Mouse (Mus musculus) ovary, postnatal 10 days (tissue): ENCODE data around the gene Zpld1.

Experiments used
- DNase-seq: peaks from one replicate; pipeline ENCODE4 v3.0.0; 2022; ENCODE audit warnings: low spot score

The Zpld1 gene

GRCm38 (mm10) chr16:55297886-55298285 lies at the start of gene Zpld1:
Gene Zpld1, minus strand, starts transcription at chr16:55297986.
- DNase-seq: no peak

- no peak for DNase-seq
Measured at GRCm38 (mm10) chr16:55345644-55346043, 47.9 kb upstream of the Zpld1 start.

GRCm38 (mm10) chr16:55321542-55322514 lies 24.0 kb upstream of the Zpld1 start:
- DNase-seq: no peak

GRCm38 (mm10) chr16:55316996-55317395 lies 19.2 kb upstream of the Zpld1 start:
- DNase-seq: no peak

- DNase-seq: no peak
Measured at GRCm38 (mm10) chr16:55312106-55312505, 14.3 kb upstream of the Zpld1 start.

- no peak for DNase-seq
Measured at GRCm38 (mm10) chr16:55282696-55283095, 15.1 kb downstream of the Zpld1 start.

GRCm38 (mm10) chr16:55277447-55277846 lies 20.3 kb downstream of the Zpld1 start:
- DNase-seq: no peak

GRCm38 (mm10) chr16:55265281-55265680 lies 32.5 kb downstream of the Zpld1 start:
- DNase-seq: no peak

- no peak for DNase-seq
Measured at GRCm38 (mm10) chr16:55260862-55261574, 36.8 kb downstream of the Zpld1 start.

GRCm38 (mm10) chr16:55259719-55260118 lies 38.1 kb downstream of the Zpld1 start:
- DNase-seq: no peak

GRCm38 (mm10) chr16:55240996-55241395 lies 56.8 kb downstream of the Zpld1 start:
- DNase-seq: no peak

- DNase-seq: no peak
Measured at GRCm38 (mm10) chr16:55228995-55229622, 68.7 kb downstream of the Zpld1 start.

- DNase-seq: no peak
Measured at GRCm38 (mm10) chr16:55203945-55204344, 93.8 kb downstream of the Zpld1 start.

- DNase-seq: no peak
Measured at GRCm38 (mm10) chr16:55190397-55190796, 107.4 kb downstream of the Zpld1 start.

GRCm38 (mm10) chr16:55185370-55185769 lies 112.4 kb downstream of the Zpld1 start:
- no peak for DNase-seq
